ENCODE assay signal across 8 mouse cellular contexts in the genomic region with DNA sequence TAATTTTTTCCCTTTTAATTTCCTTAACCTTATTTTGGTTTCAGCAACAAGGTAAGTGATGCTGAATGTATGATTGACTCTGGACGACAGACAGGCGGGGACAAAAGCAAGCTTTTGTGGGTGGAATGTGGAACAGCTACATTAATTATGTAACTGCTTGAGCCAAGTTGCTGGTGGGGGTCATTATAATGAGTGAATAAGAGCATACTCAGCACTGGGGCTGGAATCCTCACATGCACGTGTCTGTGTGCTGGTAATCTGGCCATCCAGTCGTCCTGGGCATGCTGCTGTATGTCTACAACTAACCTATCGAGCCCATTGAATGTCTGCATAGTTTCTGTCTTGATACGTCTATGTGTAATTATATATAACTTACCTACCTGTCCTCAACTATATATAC. TPM values are rescaled to one million over a fixed set of nuclear protein-coding genes. Genes with fewer than 3 reads are reported as not detected.
DNase-seq lines count a peak whose midpoint lies in the region; ATAC-seq and TF ChIP-seq lines count a peak whose summit lies in the region.

No protein-coding gene starts in this region.

- no peak for DNase-seq in kidney, adult 11 months
- DNase-seq in spleen, adult 12 weeks (ENCODE audit: low spot score) = no peak
- no peak for DNase-seq in frontal cortex, adult 2 months (ENCODE audit: extremely low spot score in 1 of 2, low spot score in 1 of 2)
- no peak for DNase-seq in layer of hippocampus, adult 9-10 months (ENCODE audit: low spot score)

- no peak for TF ChIP-seq CTCF in cortical plate, adult 2 months (IDR thresholded peaks at IDR 0.05; ENCODE audit: extremely low read depth, insufficient read depth, low read length)

- no peaks in the 10 kb centered on the region for H3K9me3 ChIP-seq in kidney, embryonic 14.5 days (ENCODE audit: control insufficient read depth, low read length)
- no peaks in the 10 kb centered on the region for H3K9me3 ChIP-seq in forebrain, embryonic 15.5 days
- no peaks in the 10 kb centered on the region for H3K9me3 ChIP-seq in midbrain, embryonic 13.5 days

- no peaks in the 10 kb centered on the region for H3K36me3 ChIP-seq in kidney, embryonic 14.5 days (ENCODE audit: control insufficient read depth, insufficient read depth, low read length)
- H3K36me3 ChIP-seq in forebrain, embryonic 15.5 days = no peaks in the 10 kb centered on the region
- no peaks in the 10 kb centered on the region for H3K36me3 ChIP-seq in midbrain, embryonic 13.5 days

- no peak for ATAC-seq in kidney, embryonic 14.5 days (ENCODE audit: low FRiP score, low TSS enrichment)
- ATAC-seq in forebrain, embryonic 15.5 days (replicated peaks) = peak; percentile 52; the same call in 1 of the 2 replicates
- ATAC-seq in midbrain, embryonic 13.5 days = peak; percentile 73

- H3K9ac ChIP-seq in kidney, embryonic 14.5 days (ENCODE audit: low read depth, low read length) = no peak overlapping the region
- H3K9ac ChIP-seq in forebrain, embryonic 15.5 days (replicated peaks) = peak overlapping the region; percentile 49
- peak overlapping the region; percentile 66 for H3K9ac ChIP-seq in midbrain, embryonic 13.5 days (replicated peaks)

- H3K4me3 ChIP-seq in kidney, embryonic 14.5 days (ENCODE audit: low read length) = no peak overlapping the region
- peak overlapping the region; percentile 63 for H3K4me3 ChIP-seq in cortical plate, adult 2 months (ENCODE audit: insufficient read depth, low read length)
- H3K4me3 ChIP-seq in forebrain, embryonic 15.5 days = peak overlapping the region; percentile 37
- peak overlapping the region; percentile 42 for H3K4me3 ChIP-seq in midbrain, embryonic 13.5 days (replicated peaks)

- peaks cover 5% of the 10 kb centered on the region; the same call in 1 of the 2 replicates for H3K4me1 ChIP-seq in kidney, embryonic 14.5 days (ENCODE audit: control insufficient read depth, insufficient read depth, low read length)
- H3K4me1 ChIP-seq in cortical plate, adult 2 months (ENCODE audit: control insufficient read depth, insufficient read depth, low read length) = peaks cover 9% of the 10 kb centered on the region; the same call in 1 of the 2 replicates
- peaks cover 22% of the 10 kb centered on the region for H3K4me1 ChIP-seq in forebrain, embryonic 15.5 days
- H3K4me1 ChIP-seq in midbrain, embryonic 13.5 days (replicated peaks) = peaks cover 17% of the 10 kb centered on the region

- H3K27me3 ChIP-seq in kidney, embryonic 14.5 days (ENCODE audit: control insufficient read depth, insufficient read depth, low read length) = no peaks in the 10 kb centered on the region
- no peaks in the 10 kb centered on the region for H3K27me3 ChIP-seq in forebrain, embryonic 15.5 days
- no peaks in the 10 kb centered on the region for H3K27me3 ChIP-seq in midbrain, embryonic 13.5 days

- H3K27ac ChIP-seq in kidney, embryonic 14.5 days (ENCODE audit: low read depth, low read length) = no peak overlapping the region
- 0 out of 2 replicates have a peak overlapping the region, but pooled peaks have one; percentile 4 for H3K27ac ChIP-seq in cortical plate, adult 2 months (ENCODE audit: insufficient read depth, low read length)
- H3K27ac ChIP-seq in forebrain, embryonic 15.5 days (replicated peaks) = peak overlapping the region; percentile 88
- H3K27ac ChIP-seq in midbrain, embryonic 13.5 days = peak overlapping the region; percentile 81

- no peak for TF ChIP-seq POLR2A in cortical plate, adult 2 months (IDR thresholded peaks at IDR 0.05; ENCODE audit: extremely low read depth, insufficient read depth, low read length)

- 54% methylated on average over 6 of the region's 6 CpGs for WGBS in kidney, embryonic 14.5 days
- WGBS in forebrain, embryonic 15.5 days = 22% methylated on average over 6 of the region's 6 CpGs
- WGBS in midbrain, embryonic 13.5 days = 23% methylated on average over 6 of the region's 6 CpGs

- peak overlapping the region; percentile 35; the same call in 1 of the 2 replicates for H3K4me2 ChIP-seq in kidney, embryonic 14.5 days (replicated peaks; ENCODE audit: low read depth, low read length)
- H3K4me2 ChIP-seq in forebrain, embryonic 15.5 days (replicated peaks) = peak overlapping the region; percentile 60
- peak overlapping the region; percentile 66 for H3K4me2 ChIP-seq in midbrain, embryonic 13.5 days (replicated peaks)

RNA-seq across cellular contexts. Expression of gene Atp8b5, which starts 57.3 kb away (rescaled TPM):
- 0.31 and 0.43 TPM in 2 replicates for polyA plus RNA-seq in kidney, embryonic 14.5 days (2014; fragmentation: Nextera tagmentation; extraction: Ambion mirVana)
- polyA plus RNA-seq in cortical plate, adult 2 months (2012; rRNA removed) = 0.55 and 0.77 TPM in 2 replicates
- polyA plus RNA-seq in forebrain, embryonic 15.5 days (2015; fragmentation: Nextera tagmentation; extraction: Ambion mirVana) = 0.92 and 0.98 TPM in 2 replicates
- polyA plus RNA-seq in midbrain, embryonic 13.5 days (2015; fragmentation: Nextera tagmentation; extraction: Ambion mirVana) = 0.23 and 0.35 TPM in 2 replicates
- polyA plus RNA-seq in frontal cortex, adult 2 months (2012; rRNA removed) = 0.68 and 0.82 TPM in 2 replicates
